Mouse (Mus musculus) myocyte (in vitro differentiated cells): ENCODE results near the gene Chn1.

Experiments used
- MAX ChIP-seq: IDR thresholded peaks from one replicate; pipeline ENCODE4 v1.6.1; 2011; ENCODE audit warnings: low read depth, mild to moderate bottlenecking, control low read depth
- MYOG ChIP-seq, 3 experiments: IDR thresholded peaks; one replicate each; pipeline ENCODE4 v1.6.1; 2011; ENCODE audit warnings: control low read depth in 2 of 3, low read depth in 2 of 3, mild to moderate bottlenecking in 2 of 3; ENCODE audit not compliant: insufficient read length in 2 of 3, control insufficient read depth in 1 of 3, insufficient read depth in 1 of 3
- POLR2A ChIP-seq: IDR thresholded peaks from one replicate; pipeline ENCODE4 v1.6.1; 2011; ENCODE audit warnings: low read depth, mild to moderate bottlenecking, control low read depth, moderate library complexity; ENCODE audit not compliant: insufficient read length
- SRF ChIP-seq: IDR thresholded peaks from one replicate; pipeline ENCODE4 v1.6.1; 2011; ENCODE audit warnings: low read depth; ENCODE audit not compliant: control insufficient read depth, insufficient read length

GRCm38 (mm10) chr2:73616434-73617057 is 158.6 kb downstream of the Chn1 start:
- TF ChIP-seq MYOG (IDR thresholded peaks at IDR 0.05; ENCODE audit: control insufficient read depth in 1 of 3, insufficient read depth in 1 of 3, insufficient read length in 2 of 3, low read depth in 2 of 3) (no peak), POLR2A (no peak), SRF (no peak), MAX (no peak)
